Mouse (Mus musculus) lung, postnatal 14 days (tissue): ENCODE results near the gene Nccrp1.
"Not testable (repeated sequence)": the region's sequence is repeated elsewhere in the genome, so short reads cannot be mapped to it uniquely, and the experiment has no call there.

Experiments used
- DNase-seq: peaks from one replicate; pipeline ENCODE4 v3.0.0; 2021

Gene Nccrp1

GRCm38 (mm10) chr7:28510405-28510974 lies 36.6 kb downstream of the Nccrp1 start, which contains the start of gene Ifnl2:
Gene Ifnl2, minus strand, starts transcription at chr7:28510455.
- DNase-seq: not testable (repeated sequence)

- not testable (repeated sequence) for DNase-seq
These were observed 37.9 kb downstream of the Nccrp1 start for GRCm38 (mm10) chr7:28509121-28509520.

- DNase-seq: no peak
These were observed 41.5 kb downstream of the Nccrp1 start for GRCm38 (mm10) chr7:28505585-28505984.

- no peak for DNase-seq
These were observed 51.6 kb downstream of the Nccrp1 start for GRCm38 (mm10) chr7:28495426-28495825.
